Mouse (Mus musculus): ENCODE results near the gene Fam214b. TPM values are rescaled to one million over a fixed set of nuclear protein-coding genes. Genes with fewer than 3 reads are reported as not detected.
A peak's percentile ranks its signal among the peaks of the same experiment; 100 is the strongest.

Gene Fam214b
- polyA plus RNA-seq, 1 experiment from 2014 or later, result 18.1 TPM

GRCm38 (mm10) chr4:43043644-43044357 lies 2.2 kb downstream of the Fam214b start:
- peak overlapping the region; percentile 95 for H3K27ac ChIP-seq (ENCODE audit: low read depth, low read length)
- 17% methylated on average over 7 of the region's 7 CpGs for WGBS

GRCm38 (mm10) chr4:43040881-43041547 lies 5.0 kb downstream of the Fam214b start:
- peaks cover 3% of the 10 kb centered on the region; the same call in 1 of the 2 replicates for H3K36me3 ChIP-seq (ENCODE audit: control insufficient read depth, insufficient read depth, low read length)
- H3K4me2 ChIP-seq (ENCODE audit: low read depth), result no peak overlapping the region
- no peak overlapping the region for H3K9ac ChIP-seq (ENCODE audit: low read length)
- no peak overlapping the region for H3K4me3 ChIP-seq (ENCODE audit: low read depth, low read length)
- H3K27me3 ChIP-seq (ENCODE audit: control insufficient read depth, insufficient read depth, low read length), result no peaks in the 10 kb centered on the region
- ATAC-seq (ENCODE audit: insufficient read depth, low FRiP score, low TSS enrichment) (no peak), DNase-seq (ENCODE audit: low spot score) (no peak)
- WGBS, result 65% methylated on average over 9 of the region's 9 CpGs
- 0 out of 2 replicates have a peak overlapping the region, but pooled peaks have one; percentile 29 for H3K27ac ChIP-seq (ENCODE audit: low read depth, low read length)
- H3K4me1 ChIP-seq (ENCODE audit: control insufficient read depth, insufficient read depth, low read length), result peaks cover 20% of the 10 kb centered on the region
- no peaks in the 10 kb centered on the region for H3K9me3 ChIP-seq (ENCODE audit: control insufficient read depth, low read length)

More at GRCm38 (mm10) chr4:43043644-43044357, 2.2 kb downstream of the Fam214b start:
- H3K27me3 ChIP-seq (ENCODE audit: control insufficient read depth, insufficient read depth, low read length), result no peaks in the 10 kb centered on the region
- peak overlapping the region; percentile 73 for H3K4me2 ChIP-seq (ENCODE audit: low read depth)
- DNase-seq (ENCODE audit: low spot score), result peak; percentile 88
- ATAC-seq (ENCODE audit: insufficient read depth, low FRiP score, low TSS enrichment), result peak; percentile 76
- H3K36me3 ChIP-seq (ENCODE audit: control insufficient read depth, insufficient read depth, low read length), result no peaks in the 10 kb centered on the region
- H3K9ac ChIP-seq (ENCODE audit: low read length), result peak overlapping the region; percentile 60
- H3K9me3 ChIP-seq (ENCODE audit: control insufficient read depth, low read length), result no peaks in the 10 kb centered on the region
- H3K4me3 ChIP-seq (ENCODE audit: low read depth, low read length), result peak overlapping the region; percentile 50
- H3K4me1 ChIP-seq (ENCODE audit: control insufficient read depth, insufficient read depth, low read length), result peaks cover 20% of the 10 kb centered on the region

GRCm38 (mm10) chr4:43040114-43040572 lies 5.9 kb downstream of the Fam214b start:
- ATAC-seq (ENCODE audit: insufficient read depth, low FRiP score, low TSS enrichment), result peak; percentile 93
- Histone ChIP-seq H3K4me3 (ENCODE audit: low read depth, low read length) (peak overlapping the region; percentile 58), H3K9me3 (ENCODE audit: control insufficient read depth, low read length) (no peaks in the 10 kb centered on the region), H3K4me1 (ENCODE audit: control insufficient read depth, insufficient read depth, low read length) (peaks cover 20% of the 10 kb centered on the region), H3K36me3 (ENCODE audit: control insufficient read depth, insufficient read depth, low read length) (peaks cover 5% of the 10 kb centered on the region; the same call in 1 of the 2 replicates), H3K4me2 (ENCODE audit: low read depth) (peak overlapping the region; percentile 71), H3K9ac (ENCODE audit: low read length) (peak overlapping the region; percentile 66), H3K27me3 (ENCODE audit: control insufficient read depth, insufficient read depth, low read length) (no peaks in the 10 kb centered on the region), H3K27ac (ENCODE audit: low read depth, low read length) (0 out of 2 replicates have a peak overlapping the region, but pooled peaks have one; percentile 17)
- WGBS, result 0% methylated on average over 24 of the region's 25 CpGs
- DNase-seq (ENCODE audit: low spot score), result peak; percentile 95

GRCm38 (mm10) chr4:43039609-43040008 lies 6.4 kb downstream of the Fam214b start:
- peak; percentile 11 for ATAC-seq (ENCODE audit: insufficient read depth, low FRiP score, low TSS enrichment)
- H3K4me3 ChIP-seq (ENCODE audit: low read depth, low read length), result peak overlapping the region; percentile 58
- H3K9ac ChIP-seq (ENCODE audit: low read length), result peak overlapping the region; percentile 66
- 0 out of 2 replicates have a peak overlapping the region, but pooled peaks have one; percentile 17 for H3K27ac ChIP-seq (ENCODE audit: low read depth, low read length)
- H3K27me3 ChIP-seq (ENCODE audit: control insufficient read depth, insufficient read depth, low read length), result no peaks in the 10 kb centered on the region
- no peak for DNase-seq (ENCODE audit: low spot score)
- H3K36me3 ChIP-seq (ENCODE audit: control insufficient read depth, insufficient read depth, low read length), result peaks cover 5% of the 10 kb centered on the region; the same call in 1 of the 2 replicates
- WGBS, result 4% methylated on average over 11 of the region's 11 CpGs
- no peaks in the 10 kb centered on the region for H3K9me3 ChIP-seq (ENCODE audit: control insufficient read depth, low read length)
- peak overlapping the region; percentile 71 for H3K4me2 ChIP-seq (ENCODE audit: low read depth)
- peaks cover 15% of the 10 kb centered on the region for H3K4me1 ChIP-seq (ENCODE audit: control insufficient read depth, insufficient read depth, low read length)

- H3K4me1 ChIP-seq (ENCODE audit: control insufficient read depth, insufficient read depth, low read length), result peaks cover 10% of the 10 kb centered on the region; the same call in 1 of the 2 replicates
- no peak overlapping the region for H3K27ac ChIP-seq (ENCODE audit: low read depth, low read length)
- 64% methylated on average over 15 of the region's 15 CpGs for WGBS
These were observed 7.2 kb downstream of the Fam214b start for GRCm38 (mm10) chr4:43038567-43039495.

GRCm38 (mm10) chr4:43037860-43038566 lies 8.0 kb downstream of the Fam214b start:
- WGBS, result 74% methylated on average over 4 of the region's 4 CpGs
- Histone ChIP-seq H3K4me2 (ENCODE audit: low read depth) (no peak overlapping the region; the same call in 1 of the 2 replicates), H3K4me3 (ENCODE audit: low read depth, low read length) (no peak overlapping the region), H3K9me3 (ENCODE audit: control insufficient read depth, low read length) (no peaks in the 10 kb centered on the region), H3K4me1 (ENCODE audit: control insufficient read depth, insufficient read depth, low read length) (peaks cover 10% of the 10 kb centered on the region; the same call in 1 of the 2 replicates), H3K36me3 (ENCODE audit: control insufficient read depth, insufficient read depth, low read length) (peaks cover 12% of the 10 kb centered on the region), H3K9ac (ENCODE audit: low read length) (no peak overlapping the region), H3K27ac (ENCODE audit: low read depth, low read length) (no peak overlapping the region), H3K27me3 (ENCODE audit: control insufficient read depth, insufficient read depth, low read length) (no peaks in the 10 kb centered on the region)
- no peak for ATAC-seq (ENCODE audit: insufficient read depth, low FRiP score, low TSS enrichment)
- DNase-seq (ENCODE audit: low spot score), result no peak

More at GRCm38 (mm10) chr4:43038567-43039495, 7.2 kb downstream of the Fam214b start:
- H3K4me2 ChIP-seq (ENCODE audit: low read depth), result peak overlapping the region; percentile 71
- H3K27me3 ChIP-seq (ENCODE audit: control insufficient read depth, insufficient read depth, low read length), result no peaks in the 10 kb centered on the region
- H3K9me3 ChIP-seq (ENCODE audit: control insufficient read depth, low read length), result no peaks in the 10 kb centered on the region
- H3K9ac ChIP-seq (ENCODE audit: low read length), result peak overlapping the region; percentile 66; the same call in 1 of the 2 replicates
- ATAC-seq (ENCODE audit: insufficient read depth, low FRiP score, low TSS enrichment) (no peak), DNase-seq (ENCODE audit: low spot score) (no peak)
- peaks cover 6% of the 10 kb centered on the region for H3K36me3 ChIP-seq (ENCODE audit: control insufficient read depth, insufficient read depth, low read length)
- H3K4me3 ChIP-seq (ENCODE audit: low read depth, low read length), result peak overlapping the region; percentile 58

- Histone ChIP-seq H3K27ac (ENCODE audit: low read depth, low read length) (no peak overlapping the region), H3K9ac (ENCODE audit: low read length) (no peak overlapping the region), H3K4me2 (ENCODE audit: low read depth) (no peak overlapping the region), H3K36me3 (ENCODE audit: control insufficient read depth, insufficient read depth, low read length) (peaks cover 12% of the 10 kb centered on the region), H3K27me3 (ENCODE audit: control insufficient read depth, insufficient read depth, low read length) (no peaks in the 10 kb centered on the region), H3K9me3 (ENCODE audit: control insufficient read depth, low read length) (no peaks in the 10 kb centered on the region), H3K4me3 (ENCODE audit: low read depth, low read length) (no peak overlapping the region), H3K4me1 (ENCODE audit: control insufficient read depth, insufficient read depth, low read length) (peaks cover 15% of the 10 kb centered on the region)
- whole genome bisulfite sequencing, result 84% methylated on average over 10 of the region's 10 CpGs
- DNase-seq (ENCODE audit: low spot score), result no peak
- no peak for ATAC-seq (ENCODE audit: insufficient read depth, low FRiP score, low TSS enrichment)
These were observed 9.7 kb downstream of the Fam214b start for GRCm38 (mm10) chr4:43036356-43036755.
